Mouse (Mus musculus) testis, adult 2 months (tissue): ENCODE measurements at regions not wholly inside any gene's neighbourhood (a gene's known extent, or its start where the extent isn't known, plus 50 kb on each side); places are given as distances from the start of the nearest gene placed in this dataset.

Experiments used
- CTCF ChIP-seq: fragments of 200-500 bp; IDR thresholded peaks from 2 replicates; pipeline ENCODE4 v1.5.1; 2012; ENCODE audit warnings: low read depth, mild to moderate bottlenecking, inconsistent platforms, low read length, moderate library complexity; ENCODE audit not compliant: control insufficient read depth, insufficient read depth, insufficient replicate concordance
- POLR2A ChIP-seq: fragments of 200-500 bp; IDR thresholded peaks from 2 replicates; pipeline ENCODE4 v1.6.1; 2012; ENCODE audit warnings: low read depth, mild to moderate bottlenecking, inconsistent platforms, low read length, moderate library complexity; ENCODE audit not compliant: control insufficient read depth

DNA sequence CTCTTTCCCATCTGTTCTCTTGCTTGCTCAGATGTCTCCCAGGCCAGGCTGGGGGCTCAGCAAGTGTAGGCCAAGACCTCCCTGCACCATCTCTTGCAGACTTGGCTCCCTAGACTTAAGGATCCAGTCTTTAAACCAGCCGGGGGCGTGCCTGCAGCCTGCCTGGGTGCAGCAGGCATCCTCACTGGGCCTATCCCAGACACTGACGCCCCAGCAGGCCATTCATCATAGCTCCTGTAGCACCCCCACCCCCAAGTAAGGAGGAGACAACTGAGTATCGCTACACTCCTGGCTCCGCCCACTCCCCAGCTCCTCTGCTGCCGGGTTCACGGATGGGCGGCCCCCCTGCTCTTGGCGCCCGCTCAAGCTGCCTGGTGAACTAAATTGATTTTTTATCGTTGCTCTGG is 160.2 kb downstream of the Gm26897 start:
- TF ChIP-seq CTCF = no peak
- no peak for TF ChIP-seq POLR2A
